23 mouse cellular contexts compared by ENCODE assay signal in the genomic region with DNA sequence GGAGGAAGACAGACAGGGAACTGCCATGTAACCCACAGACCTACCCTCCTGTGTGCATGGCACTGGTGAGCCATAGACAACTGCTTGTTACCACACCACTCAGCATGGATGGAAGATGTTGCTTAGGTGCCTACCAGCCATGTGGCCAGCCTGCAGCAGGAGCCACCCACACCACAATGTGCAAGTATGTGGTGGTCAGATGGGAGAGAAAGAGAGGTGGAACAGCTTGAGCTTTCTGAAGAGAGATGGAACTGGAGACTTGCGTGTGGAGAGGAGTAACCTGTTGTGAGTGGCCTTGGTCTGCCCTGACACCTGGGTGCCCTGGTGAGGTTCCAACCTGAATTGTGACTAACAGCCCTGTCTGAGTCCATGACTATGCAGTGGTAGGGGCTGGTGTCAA. TPM values are rescaled to one million over a fixed set of nuclear protein-coding genes. Genes with fewer than 3 reads are reported as not detected.
DNase-seq lines count a peak whose midpoint lies in the region; ATAC-seq lines count a peak whose summit lies in the region.
"Had no signal": no experiment of that assay in that cellular context is flagged by ENCODE, and none has a peak within 500 bp of the region (broad histone marks: within the 10 kb centered on the region; RNA-seq: fewer than 3 reads in every experiment).

No protein-coding gene starts in this region.

- H3K27ac ChIP-seq in midbrain, embryonic 11.5 days (ENCODE audit: low read depth, low read length): no peak overlapping the region
- H3K27ac ChIP-seq in midbrain, embryonic 10.5 days (replicated peaks): no peak overlapping the region
- no peak overlapping the region for H3K27ac ChIP-seq in embryonic facial prominence, embryonic 15.5 days (replicated peaks)
- H3K27ac ChIP-seq: embryonic facial prominence, embryonic 13.5 days; forebrain, embryonic 13.5 days; forebrain, embryonic 15.5 days had no signal

- no peak for ATAC-seq in midbrain, embryonic 11.5 days (ENCODE audit: low FRiP score)
- ATAC-seq in embryonic facial prominence, embryonic 15.5 days (ENCODE audit: insufficient number of reproducible peaks, low FRiP score, low TSS enrichment, low read depth): 0 out of 2 replicates have a peak, but pooled peaks have one; percentile 34
- ATAC-seq: forebrain, embryonic 13.5 days; forebrain, postnatal 0 days had no signal

- 95% methylated on average over 1 of the region's 1 CpGs for WGBS in midbrain, embryonic 11.5 days
- WGBS in midbrain, embryonic 10.5 days: 83% methylated on average over 1 of the region's 1 CpGs
- 74% methylated on average over 1 of the region's 1 CpGs for WGBS in embryonic facial prominence, embryonic 15.5 days

- intact Hi-C loops in heart, postnatal 10 days (cut with DNase I): no loop called here

- peak; percentile 51 for DNase-seq in heart, adult 11 months
- DNase-seq in heart, postnatal 10 days: no peak
- DNase-seq in midbrain, embryonic 11.5 days (ENCODE audit: low spot score, missing footprints): peak; percentile 56
- DNase-seq in midbrain, embryonic 10.5 days (ENCODE audit: low spot score): no peak
- DNase-seq in lung, postnatal 36 days: no peak
- DNase-seq: adrenal gland, adult 2 months; adrenal gland, postnatal 10 days; adrenal gland, postnatal 25 days; cerebellum, adult 11 months; cerebellum, adult 18-20 months; cerebellum, adult 8-10 months; cerebellum, adult 9-11 months; cerebellum, postnatal 14 days; cerebellum, postnatal 36 days; embryo, embryonic 11 days; forebrain, postnatal 0 days had no signal

- no peaks in the 10 kb centered on the region for H3K9me3 ChIP-seq in midbrain, embryonic 11.5 days (ENCODE audit: control insufficient read depth, low read length)
- no peaks in the 10 kb centered on the region for H3K9me3 ChIP-seq in midbrain, embryonic 10.5 days (replicated peaks)
- H3K9me3 ChIP-seq in embryonic facial prominence, embryonic 15.5 days (replicated peaks): no peaks in the 10 kb centered on the region
- H3K9me3 ChIP-seq: embryonic facial prominence, embryonic 13.5 days; forebrain, embryonic 13.5 days; forebrain, embryonic 15.5 days had no signal

- no peaks in the 10 kb centered on the region; the same call in 1 of the 2 replicates for H3K27me3 ChIP-seq in midbrain, embryonic 11.5 days (ENCODE audit: control insufficient read depth, insufficient read depth, low read length)
- H3K27me3 ChIP-seq in midbrain, embryonic 10.5 days (ENCODE audit: low read depth, poor library complexity, severe bottlenecking): peaks cover 30% of the 10 kb centered on the region
- no peaks in the 10 kb centered on the region for H3K27me3 ChIP-seq in embryonic facial prominence, embryonic 15.5 days
- H3K27me3 ChIP-seq: forebrain, embryonic 15.5 days had no signal

- 0 out of 2 replicates have a peak, but pooled peaks cover 2% of the 10 kb centered on the region for H3K4me1 ChIP-seq in midbrain, embryonic 11.5 days (ENCODE audit: control insufficient read depth, insufficient read depth, low read length)
- peaks cover 19% of the 10 kb centered on the region for H3K4me1 ChIP-seq in midbrain, embryonic 10.5 days
- H3K4me1 ChIP-seq in embryonic facial prominence, embryonic 15.5 days: no peaks in the 10 kb centered on the region
- H3K4me1 ChIP-seq: embryonic facial prominence, embryonic 13.5 days; forebrain, embryonic 13.5 days; forebrain, embryonic 15.5 days had no signal

- H3K4me3 ChIP-seq in midbrain, embryonic 11.5 days (ENCODE audit: low read depth, low read length): no peak overlapping the region
- H3K4me3 ChIP-seq in midbrain, embryonic 10.5 days: no peak overlapping the region
- no peak overlapping the region for H3K4me3 ChIP-seq in embryonic facial prominence, embryonic 15.5 days (replicated peaks)
- H3K4me3 ChIP-seq: embryonic facial prominence, embryonic 13.5 days; forebrain, embryonic 13.5 days; forebrain, embryonic 15.5 days had no signal

- no peaks in the 10 kb centered on the region for H3K36me3 ChIP-seq in midbrain, embryonic 11.5 days (ENCODE audit: control insufficient read depth, insufficient read depth, low read length)
- no peaks in the 10 kb centered on the region for H3K36me3 ChIP-seq in midbrain, embryonic 10.5 days
- H3K36me3 ChIP-seq in embryonic facial prominence, embryonic 15.5 days: no peaks in the 10 kb centered on the region
- H3K36me3 ChIP-seq: embryonic facial prominence, embryonic 13.5 days; forebrain, embryonic 15.5 days had no signal

- no peak overlapping the region for H3K4me2 ChIP-seq in midbrain, embryonic 11.5 days
- H3K4me2 ChIP-seq in embryonic facial prominence, embryonic 15.5 days (replicated peaks): no peak overlapping the region
- H3K4me2 ChIP-seq: embryonic facial prominence, embryonic 13.5 days; forebrain, embryonic 13.5 days; forebrain, embryonic 15.5 days had no signal

- no peak overlapping the region for H3K9ac ChIP-seq in midbrain, embryonic 11.5 days (ENCODE audit: low read length)
- no peak overlapping the region for H3K9ac ChIP-seq in embryonic facial prominence, embryonic 15.5 days
- H3K9ac ChIP-seq: embryonic facial prominence, embryonic 13.5 days; forebrain, embryonic 13.5 days; forebrain, embryonic 15.5 days; forebrain, postnatal 0 days had no signal

RNA-seq across cellular contexts. Expression of a gene that starts 50.4 kb away (rescaled TPM):
- not detected for total RNA-seq in heart, postnatal 10 days (2021)
- polyA plus RNA-seq in midbrain, embryonic 11.5 days (2014; fragmentation: Nextera tagmentation; extraction: Ambion mirVana): 14.7 and 16.8 TPM in 2 replicates
- polyA plus RNA-seq in midbrain, embryonic 10.5 days (2016; fragmentation: Nextera tagmentation; extraction: Ambion mirVana): 9.2 and 11.2 TPM in 2 replicates
- polyA plus RNA-seq in embryonic facial prominence, embryonic 15.5 days (2015; fragmentation: Nextera tagmentation; extraction: Ambion mirVana): not detected in 2 replicates
- total RNA-seq: adrenal gland, adult 2 months; adrenal gland, postnatal 10 days; adrenal gland, postnatal 25 days; common myeloid progenitor, adult 5-6 weeks; MEL had no signal
- polyA plus RNA-seq: adrenal gland, adult 2 months; C2C12; embryonic facial prominence, embryonic 13.5 days had no signal

Comparison
In these comparisons a context has a peak if more than half of its experiments do, and no peak if none do; other contexts are left out.
1. DNase-seq: peak in heart, adult 11 months (single experiment) and midbrain, embryonic 11.5 days (single experiment); none in heart, postnatal 10 days (0 of 2), midbrain, embryonic 10.5 days (single experiment) and lung, postnatal 36 days (single experiment).